Mouse (Mus musculus) CH12.LX (cell line): Measurements from ENCODE around the gene Fbxo44.
A peak's percentile ranks its signal among the peaks of the same experiment; 100 is the strongest.

Experiments
- BHLHE40 ChIP-seq: IDR thresholded peaks from 2 replicates; pipeline ENCODE4 v1.6.1; 2011; ENCODE audit warnings: mild to moderate bottlenecking, low read depth, low read length, improper control_type of control experiment
- CHD2 ChIP-seq: IDR thresholded peaks from 2 replicates; pipeline ENCODE4 v1.6.1; 2011; ENCODE audit warnings: low read length, improper control_type of control experiment
- CTCF ChIP-seq, 2 experiments: IDR thresholded peaks in 1 of 2; conservative IDR thresholded peaks in 1 of 2; 2 replicates each; pipeline ENCODE4 v1.5.1; 2011 to 2012; ENCODE audit warnings: low read depth in 2 of 2, low read length in 2 of 2, improper control_type of control experiment in 1 of 2, inconsistent platforms in 1 of 2, mild to moderate bottlenecking in 1 of 2, moderate library complexity in 1 of 2
- GABPA ChIP-seq: IDR thresholded peaks from 2 replicates; pipeline ENCODE4 v1.6.1; 2012; ENCODE audit warnings: low read depth, low read length, improper control_type of control experiment, inconsistent platforms; ENCODE audit not compliant: insufficient replicate concordance
- JUN ChIP-seq: IDR thresholded peaks from 2 replicates; pipeline ENCODE4 v1.6.1; 2011; ENCODE audit warnings: low read depth, mild to moderate bottlenecking, low read length, improper control_type of control experiment, moderate library complexity; ENCODE audit not compliant: insufficient read depth
- JUND ChIP-seq: conservative IDR thresholded peaks from 2 replicates; pipeline ENCODE4 v1.6.1; 2011; ENCODE audit warnings: low read depth, low read length, improper control_type of control experiment
- MAFK ChIP-seq: IDR thresholded peaks from 2 replicates; pipeline ENCODE4 v1.6.1; 2011; ENCODE audit warnings: low read length, improper control_type of control experiment; ENCODE audit not compliant: insufficient replicate concordance
- MAX ChIP-seq: IDR thresholded peaks from 2 replicates; pipeline ENCODE4 v1.6.1; 2011; ENCODE audit warnings: low read length, improper control_type of control experiment
- MXI1 ChIP-seq: IDR thresholded peaks from 2 replicates; pipeline ENCODE4 v1.6.1; 2011; ENCODE audit warnings: mild to moderate bottlenecking, low read depth, low read length, improper control_type of control experiment
- POLR2A ChIP-seq: IDR thresholded peaks from 2 replicates; pipeline ENCODE4 v1.6.1; 2011; ENCODE audit warnings: low read depth, mild to moderate bottlenecking, improper control_type of control experiment, low read length
- ZNF384 ChIP-seq: IDR thresholded peaks from 2 replicates; pipeline ENCODE4 v1.6.1; 2012; ENCODE audit warnings: low read depth, low read length, improper control_type of control experiment, inconsistent platforms

GRCm38 (mm10) chr4:148121362-148121761 is 38.9 kb downstream of the Fbxo44 start:
- no peak for TF ChIP-seq MAFK
- no peak for TF ChIP-seq JUN
- no peak for TF ChIP-seq JUND
- TF ChIP-seq BHLHE40 = 0 out of 2 replicates have a peak, but pooled peaks have one; percentile 16
- no peak for TF ChIP-seq POLR2A
- TF ChIP-seq ZNF384 = no peak
- no peak for TF ChIP-seq CTCF (conservative IDR thresholded peaks at IDR 0.05 in 1 of 2, IDR thresholded peaks at IDR 0.05 in 1 of 2; ENCODE audit: low read depth in 2 of 2, low read length in 2 of 2)
- no peak for TF ChIP-seq MXI1
- TF ChIP-seq CHD2 = no peak
- TF ChIP-seq GABPA = no peak
- TF ChIP-seq MAX = no peak
